Mouse (Mus musculus) liver, adult 2 months (tissue): ENCODE measurements around the gene Fmo2.

Experiments used
- CTCF ChIP-seq: fragments of 200-500 bp; IDR thresholded peaks from 2 replicates; pipeline ENCODE4 v1.5.1; 2011; ENCODE audit warnings: low read depth, low read length, control low read depth
- POLR2A ChIP-seq: fragments of 200-500 bp; IDR thresholded peaks from 2 replicates; pipeline ENCODE4 v1.6.1; 2011; ENCODE audit warnings: low read length, control low read depth; ENCODE audit not compliant: insufficient read depth; ENCODE audit errors: extremely low read depth

- TF ChIP-seq CTCF (no peak), POLR2A (no peak)
Measured at GRCm38 (mm10) chr1:162882681-162883080, 15.8 kb downstream of the Fmo2 start.
